Mouse (Mus musculus) liver, postnatal 0 days (tissue): ENCODE data around the gene Dab1.

Experiments used
- CTCF ChIP-seq: sonication (generic); IDR thresholded peaks from 2 replicates; pipeline ENCODE4 v1.5.1; 2016; ENCODE audit warnings: antibody characterized with exemption, low read depth
- EP300 ChIP-seq: IDR thresholded peaks from 2 replicates; pipeline ENCODE4 v1.6.1; 2016; ENCODE audit warnings: antibody characterized with exemption, low read depth, mild to moderate bottlenecking

DNA sequence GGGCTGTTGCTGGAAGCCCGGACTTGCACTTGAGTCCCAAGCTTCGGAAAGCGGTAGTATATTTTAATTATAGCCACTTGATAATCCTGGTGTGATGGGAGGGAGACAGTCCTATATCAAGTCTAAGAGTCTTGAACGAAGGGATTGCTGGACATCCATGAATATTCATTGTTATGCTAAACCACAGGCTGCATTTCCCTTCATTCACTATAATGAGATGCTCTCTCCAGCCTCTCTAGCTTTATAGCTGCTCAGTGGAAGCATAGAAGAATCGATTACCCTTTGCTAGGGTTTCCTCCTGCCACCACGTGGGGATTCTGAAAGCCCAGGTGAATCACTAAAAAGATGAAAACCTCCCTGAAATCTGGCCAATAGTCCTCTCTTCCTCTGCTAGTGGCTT lies 278.5 kb downstream of the Dab1 start:
- TF ChIP-seq CTCF (no peak), EP300 (no peak)
